Mouse (Mus musculus) bone marrow macrophage, adult 2 months (primary cell): ENCODE results near the gene C2cd2.

Source experiments
- CTCF ChIP-seq: IDR thresholded peaks from 2 replicates; pipeline ENCODE4 v1.5.1; 2012; ENCODE audit warnings: low read depth, mild to moderate bottlenecking, low read length, moderate library complexity
- POLR2A ChIP-seq: IDR thresholded peaks from 2 replicates; pipeline ENCODE4 v1.6.1; 2012; ENCODE audit warnings: mild to moderate bottlenecking, low read depth, low read length, borderline replicate concordance

DNA sequence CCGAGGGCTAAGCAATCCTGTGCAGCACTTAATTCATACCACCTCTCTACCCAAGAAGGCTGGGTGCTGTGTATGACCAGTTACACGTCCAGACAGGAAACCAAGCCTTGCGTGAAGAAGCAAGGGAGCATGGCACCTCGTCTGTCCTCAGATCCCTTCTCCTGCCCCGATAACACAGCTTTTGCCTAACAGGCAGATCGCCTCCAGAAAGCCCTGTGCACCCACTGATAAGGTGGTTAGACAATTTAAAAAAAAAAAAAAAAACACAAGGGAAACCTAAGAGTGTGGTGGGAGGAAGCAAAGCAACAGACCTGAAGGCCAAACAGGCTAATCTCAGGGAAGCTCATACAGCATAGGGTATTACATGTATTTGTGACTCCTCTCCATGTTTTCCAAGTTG, 54.9 kb downstream of the C2cd2 start:
- no peak for TF ChIP-seq CTCF
- no peak for TF ChIP-seq POLR2A
